Mouse (Mus musculus) lung, adult 10 weeks (tissue): ENCODE data around the gene Nupl2. TPM values are rescaled to one million over a fixed set of nuclear protein-coding genes. Genes with fewer than 3 reads are reported as not detected.

Experiments used
- polyA plus RNA-seq: library from polyadenylated mRNA; stranded (reverse); fragments of 350-450 nt; fragmentation: Illumina TruSeq; extraction: RNeasy Lipid Tissue Mini Kit (QIAGEN cat#74804); gene quantifications from one replicate; pipeline ENCODE4 v1.2.3, GENCODE M21; 2014; ENCODE audit warnings: low read depth, low replicate concordance; ENCODE audit not compliant: insufficient read depth

The Nupl2 gene
- 3.5 TPM for polyA plus RNA-seq

GRCm38 (mm10) chr5:24164789-24165445 lies at the start of gene Nupl2:
TSS of gene Nupl2 (plus strand) at chr5:24164963.

Other genes with a start within 250 kb of the Nupl2 start
- gene Fam126a, start 134.3 kb upstream of the Nupl2 start, polyA plus RNA-seq = 7.8 TPM
- 16.5 TPM for gene Klhl7, start 64.4 kb upstream of the Nupl2 start, polyA plus RNA-seq
- 6.5 TPM for gene Kcnh2, start 186.6 kb downstream of the Nupl2 start, polyA plus RNA-seq
- 5.8 TPM for gene Nos3, start 199.8 kb downstream of the Nupl2 start, polyA plus RNA-seq
- gene Atg9b, start 227.2 kb downstream of the Nupl2 start, polyA plus RNA-seq = 0.32 TPM
- 12.1 TPM for gene Abcb8, start 228.7 kb downstream of the Nupl2 start, polyA plus RNA-seq
- gene Asic3, start 248.4 kb downstream of the Nupl2 start, polyA plus RNA-seq = not detected